Mouse (Mus musculus) heart, adult 2 months (tissue): ENCODE data around the gene Arhgap23.

Source experiments
- CTCF ChIP-seq: fragments of 200-600 bp; IDR thresholded peaks from 2 replicates; pipeline ENCODE4 v1.8.1; 2022; ENCODE audit warnings: antibody characterized with exemption, mild to moderate bottlenecking, moderate library complexity
- EP300 ChIP-seq: fragments of 200-500 bp; IDR thresholded peaks from 2 replicates; pipeline ENCODE4 v1.6.1; 2011; ENCODE audit warnings: low read depth, low read length, control low read depth; ENCODE audit not compliant: insufficient read depth
- POLR2A ChIP-seq: fragments of 200-500 bp; IDR thresholded peaks from 2 replicates; pipeline ENCODE4 v1.6.1; 2011; ENCODE audit warnings: mild to moderate bottlenecking, low read depth, low read length, control low read depth; ENCODE audit not compliant: insufficient read depth

GRCm38 (mm10) chr11:97509715-97510485 is 94.6 kb downstream of the Arhgap23 start:
- TF ChIP-seq POLR2A (no peak), CTCF (no peak), EP300 (no peak)
